Mouse (Mus musculus) gastrocnemius, postnatal 4 days (tissue): ENCODE measurements at regions not wholly inside any gene's neighbourhood (a gene's known extent, or its start where the extent isn't known, plus 50 kb on each side); places are given as distances from the start of the nearest gene placed in this dataset.

ENCODE experiments used
- DNase-seq, 2 experiments: peaks; one replicate each; pipeline ENCODE4 v3.0.0; 2021 to 2022; ENCODE audit warnings: low spot score in 2 of 2, mixed read lengths in 2 of 2

DNA sequence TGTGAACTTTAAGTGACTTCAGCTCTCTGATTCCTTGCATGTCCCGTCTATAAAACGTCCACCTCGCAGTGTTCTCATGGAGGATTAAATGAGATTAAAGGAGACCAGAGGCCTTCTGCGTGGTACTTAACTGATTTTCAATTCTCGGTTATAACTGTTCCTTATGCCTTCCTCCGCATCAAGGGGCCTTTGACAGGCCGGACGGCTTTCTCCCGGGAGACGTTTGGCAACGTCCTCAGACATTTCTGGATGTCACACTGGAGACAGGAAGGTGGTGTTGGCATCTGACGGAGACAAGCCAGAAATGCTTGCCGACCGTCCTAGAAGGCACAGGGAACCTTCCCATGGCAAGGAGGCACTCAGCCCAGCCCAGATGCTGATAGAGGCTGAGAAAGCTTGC lies 532.2 kb upstream of the Tbx3 start:
- DNase-seq: no peak

DNA sequence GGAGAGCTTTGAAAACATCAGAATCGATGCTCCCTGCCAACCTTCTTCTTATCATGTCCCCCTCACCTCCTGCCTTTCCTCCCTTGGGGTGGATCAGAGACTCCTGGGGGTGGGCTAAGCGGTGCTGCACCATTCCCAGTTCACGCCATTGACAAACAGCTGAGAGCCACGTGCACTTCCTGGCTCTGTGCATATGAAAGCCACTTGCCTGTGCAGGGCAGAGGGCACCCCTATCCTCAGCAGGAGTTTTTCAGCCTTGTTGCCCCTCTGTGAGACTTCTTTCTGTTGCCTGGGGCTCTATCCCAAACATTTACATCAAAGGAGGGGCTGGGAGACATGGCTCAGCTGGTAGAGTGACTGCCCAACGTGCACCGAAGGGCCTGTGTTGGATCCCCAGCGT lies 531.1 kb upstream of the Tbx3 start:
- no peak for DNase-seq

DNA sequence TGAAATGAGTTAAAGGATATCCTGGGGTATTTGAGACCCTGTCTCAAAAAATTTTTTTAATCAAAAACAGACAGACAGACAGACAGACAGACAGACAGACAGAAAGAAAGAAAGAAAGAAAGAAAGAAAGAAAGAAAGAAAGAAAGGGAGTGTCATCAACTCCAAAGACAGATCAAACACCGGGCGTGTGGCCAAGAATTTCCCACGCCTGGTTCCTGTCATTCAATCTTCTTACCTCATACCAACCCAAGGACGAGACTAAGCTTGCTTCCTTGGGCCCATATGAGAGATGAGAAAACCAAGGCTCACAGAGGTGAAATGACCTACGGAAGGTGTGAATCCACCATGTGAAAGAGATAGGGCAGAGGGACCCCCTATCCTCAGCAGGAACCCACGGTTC lies 530.7 kb upstream of the Tbx3 start:
- no peak for DNase-seq

DNA sequence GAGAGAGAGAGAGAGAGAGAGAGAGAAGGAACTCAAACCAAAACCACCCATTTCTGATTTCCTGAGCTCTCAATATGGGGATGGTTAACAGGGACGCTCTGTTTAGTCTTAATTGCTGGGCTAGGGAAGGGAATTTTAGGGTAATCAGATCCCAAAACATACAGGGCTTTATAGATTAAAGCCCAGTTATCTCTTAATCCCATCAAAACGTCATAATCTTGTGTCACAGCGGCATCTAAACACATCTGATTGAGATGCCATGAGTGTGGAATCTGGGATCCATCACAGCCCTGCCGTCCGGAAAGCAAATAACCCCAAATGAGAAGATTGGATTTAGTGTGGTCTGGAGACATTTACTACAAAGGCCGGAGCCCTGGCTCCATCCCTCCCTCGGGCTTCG lies 527.1 kb upstream of the Tbx3 start:
- DNase-seq: no peak

DNA sequence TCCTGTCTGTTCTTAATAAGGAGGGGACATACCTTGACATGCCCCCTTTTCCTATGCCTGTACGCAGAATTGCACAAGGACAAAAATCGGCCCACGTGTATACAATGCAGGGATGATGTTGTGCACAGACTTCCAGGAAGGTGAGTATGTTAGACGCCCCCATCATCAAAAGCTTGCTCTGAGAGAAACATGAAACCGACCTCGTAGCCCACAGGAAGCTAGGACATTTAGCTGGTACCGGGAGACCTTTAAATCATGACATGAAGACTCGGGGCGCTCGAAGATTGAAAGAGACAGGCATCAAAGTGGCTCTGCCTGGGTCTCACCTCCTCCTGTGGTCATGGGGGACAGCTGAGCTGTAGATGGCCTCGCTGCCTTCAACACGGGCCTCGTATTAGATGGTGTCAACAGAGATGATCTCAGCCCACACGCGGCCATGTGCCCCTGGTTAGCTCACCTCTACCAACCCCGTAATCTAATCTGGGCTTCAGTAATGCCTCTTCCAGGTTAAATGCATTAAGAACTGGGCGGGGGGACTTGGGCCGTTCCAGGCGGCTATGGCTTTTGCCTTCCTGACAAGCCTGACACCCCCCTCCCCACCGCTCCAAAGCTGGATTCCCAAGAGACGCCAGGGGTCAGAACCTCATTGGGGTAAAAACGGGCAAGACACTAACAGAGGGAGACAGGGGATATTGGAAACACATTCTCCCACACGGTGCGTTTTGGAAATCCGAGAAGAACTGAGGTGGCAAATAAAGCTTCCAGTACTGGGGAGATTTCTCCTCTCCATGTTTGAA lies 520.9 kb upstream of the Tbx3 start:
- DNase-seq: no peak

DNA sequence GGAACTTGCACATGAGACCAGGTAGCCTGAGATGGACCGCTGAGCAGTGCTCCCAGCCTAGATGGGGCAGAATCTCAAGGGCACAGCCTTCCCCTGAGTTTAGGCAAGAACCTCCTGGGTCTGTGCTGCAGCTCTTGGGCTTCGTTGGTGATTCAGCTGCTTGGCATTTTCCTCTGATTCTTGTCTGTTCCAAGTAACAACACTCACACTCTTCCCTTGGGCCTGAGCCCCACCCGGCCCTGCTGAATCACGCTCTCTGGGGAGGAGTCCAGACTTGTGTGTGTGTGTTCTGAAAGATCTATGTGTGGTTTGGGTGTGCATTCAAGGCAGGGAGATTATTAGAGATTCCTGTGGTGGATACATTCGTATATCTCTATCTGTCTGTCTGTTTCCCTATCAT lies 517.4 kb upstream of the Tbx3 start:
- DNase-seq: no peak

DNA sequence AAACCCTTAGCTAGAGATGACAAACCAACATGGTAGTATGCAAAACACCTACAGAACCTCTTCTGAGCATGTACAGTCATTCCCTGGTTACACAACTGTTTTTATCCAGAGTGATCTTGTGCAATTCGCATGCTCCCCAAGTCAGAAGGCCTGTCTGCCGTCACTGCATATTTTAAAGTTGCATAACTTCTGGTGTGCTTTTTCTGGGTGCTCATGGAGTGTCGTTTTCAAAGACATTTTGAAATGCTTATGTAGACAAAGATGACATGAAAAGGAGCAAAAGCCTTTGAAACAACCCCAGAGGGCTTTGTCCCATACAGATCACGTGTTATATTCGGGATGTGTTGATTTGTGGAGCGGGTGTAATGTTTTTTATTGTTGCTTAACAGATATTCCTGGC lies 513.8 kb upstream of the Tbx3 start:
- no peak for DNase-seq

DNA sequence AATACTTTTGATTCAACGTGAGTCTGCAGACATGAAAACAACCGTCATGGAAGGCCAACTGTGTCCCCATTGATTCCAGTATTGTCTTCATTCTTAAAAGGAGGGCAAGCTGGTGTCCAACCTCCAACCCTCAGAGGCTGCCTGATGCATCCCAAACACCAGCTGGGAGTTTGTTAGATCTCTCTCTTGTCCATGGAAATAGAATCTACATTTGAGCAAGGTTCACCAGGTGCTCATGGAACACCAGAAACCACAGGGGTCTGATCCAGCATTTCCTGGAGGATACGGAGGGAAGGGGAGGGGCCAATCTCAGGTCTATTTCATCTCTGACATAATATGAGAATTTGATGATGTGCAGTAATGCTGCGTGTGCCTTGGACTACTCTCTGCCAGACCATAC lies 512.3 kb upstream of the Tbx3 start:
- no peak for DNase-seq

DNA sequence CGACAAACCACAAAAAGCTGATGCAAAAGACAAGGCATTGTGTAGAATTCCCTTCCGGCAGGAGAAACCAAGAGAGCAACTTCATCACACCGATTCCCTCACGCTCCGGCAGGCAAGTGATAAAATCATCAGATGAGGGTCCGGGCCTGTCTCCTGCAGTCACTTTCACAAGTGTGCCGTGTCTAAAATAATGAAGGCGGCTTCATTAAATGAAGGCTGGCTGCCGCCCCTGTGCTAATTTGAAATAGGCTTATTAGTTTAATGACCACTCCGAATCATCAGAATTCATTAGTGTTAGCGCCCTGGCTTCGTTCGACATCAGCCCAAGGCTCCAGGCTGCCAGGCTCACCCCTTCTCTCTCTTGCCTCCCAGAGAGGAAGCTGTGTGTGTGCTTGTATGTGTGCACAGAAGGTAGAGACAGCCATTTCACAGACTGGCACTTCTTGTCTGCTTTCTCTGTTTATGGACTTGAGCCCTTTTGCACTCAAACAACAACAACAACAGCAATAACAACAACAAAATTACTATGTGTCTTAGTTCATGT lies 508.3 kb upstream of the Tbx3 start:
- DNase-seq: no peak

DNA sequence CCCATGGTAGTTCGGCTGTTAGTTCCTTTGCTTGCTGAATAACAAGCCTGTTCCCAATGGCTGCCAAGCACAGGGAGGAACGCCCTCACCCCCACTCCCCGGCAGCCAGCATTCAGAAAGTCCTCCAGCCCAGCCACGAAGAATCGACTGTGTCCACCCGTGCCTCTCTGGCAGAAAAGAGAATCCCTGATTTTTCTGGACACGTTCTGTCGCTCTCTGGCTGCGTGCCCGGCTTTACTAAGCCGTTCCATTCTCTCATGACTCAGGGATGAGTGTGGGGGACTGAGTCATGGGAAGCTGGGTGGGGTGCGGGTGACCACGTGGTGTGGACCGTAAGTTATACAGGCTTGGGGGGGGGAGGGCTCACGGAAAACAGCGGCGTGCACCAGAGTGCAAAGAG lies 502.8 kb upstream of the Tbx3 start:
- peak; percentile 83 to 91 for DNase-seq

DNA sequence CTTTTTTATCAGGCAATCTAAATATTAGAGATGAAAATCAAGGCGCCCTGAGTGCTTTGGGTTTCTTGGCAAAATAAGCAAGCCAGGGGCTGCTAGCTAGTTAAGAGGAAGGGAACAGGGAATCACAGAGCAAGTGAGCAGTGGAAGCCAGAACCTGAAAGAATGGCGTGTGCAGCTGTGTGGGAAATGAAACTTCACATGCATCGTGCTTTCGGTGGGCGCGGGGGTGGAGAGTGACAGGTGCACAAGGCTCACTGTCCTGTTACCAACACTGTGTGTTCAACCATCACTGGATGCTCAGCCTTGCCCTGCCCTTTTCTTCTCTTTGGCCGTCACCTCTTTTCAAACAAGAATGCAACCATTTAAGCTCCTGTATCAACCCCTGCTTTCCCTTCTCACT lies 501.2 kb upstream of the Tbx3 start:
- DNase-seq: no peak

DNA sequence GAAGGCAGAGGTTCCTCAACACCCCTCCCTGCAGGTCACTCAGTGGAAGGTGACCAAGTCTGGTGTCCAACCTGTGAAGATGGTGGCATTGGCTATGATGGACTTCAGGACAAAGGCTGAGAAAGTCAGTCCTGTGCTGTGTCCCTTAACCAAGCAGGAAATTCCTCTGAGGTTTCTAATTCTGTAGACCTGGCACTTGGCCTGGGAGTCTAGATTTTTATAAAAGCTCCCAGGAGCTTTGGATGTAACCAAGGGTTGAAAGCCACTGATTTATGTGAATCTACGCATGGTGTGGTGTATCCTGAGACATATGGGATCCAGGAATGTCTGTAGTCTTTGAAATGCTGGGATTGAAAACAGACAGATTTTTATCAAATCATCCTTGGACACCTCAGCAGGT lies 498.8 kb upstream of the Tbx3 start:
- no peak for DNase-seq

DNA sequence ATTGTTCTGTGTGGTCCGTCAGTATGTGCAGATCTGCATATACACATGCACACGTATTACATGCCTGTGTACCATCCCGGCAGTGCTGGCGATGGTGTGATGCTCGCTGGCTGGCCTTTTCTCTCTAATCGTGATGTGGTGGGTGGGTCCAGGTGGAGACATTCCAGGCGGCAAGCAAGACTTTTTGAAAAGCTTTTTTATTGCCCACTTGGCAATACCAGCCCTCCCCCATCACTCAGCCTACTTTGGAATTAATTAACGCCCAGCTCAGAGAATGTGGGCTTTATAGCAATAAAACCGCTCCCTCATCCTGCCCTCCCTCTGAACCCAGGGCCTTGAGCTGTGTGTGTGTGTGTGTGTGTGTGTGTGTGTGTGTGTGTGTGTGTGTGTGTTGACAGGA lies 491.7 kb upstream of the Tbx3 start:
- no peak for DNase-seq

DNA sequence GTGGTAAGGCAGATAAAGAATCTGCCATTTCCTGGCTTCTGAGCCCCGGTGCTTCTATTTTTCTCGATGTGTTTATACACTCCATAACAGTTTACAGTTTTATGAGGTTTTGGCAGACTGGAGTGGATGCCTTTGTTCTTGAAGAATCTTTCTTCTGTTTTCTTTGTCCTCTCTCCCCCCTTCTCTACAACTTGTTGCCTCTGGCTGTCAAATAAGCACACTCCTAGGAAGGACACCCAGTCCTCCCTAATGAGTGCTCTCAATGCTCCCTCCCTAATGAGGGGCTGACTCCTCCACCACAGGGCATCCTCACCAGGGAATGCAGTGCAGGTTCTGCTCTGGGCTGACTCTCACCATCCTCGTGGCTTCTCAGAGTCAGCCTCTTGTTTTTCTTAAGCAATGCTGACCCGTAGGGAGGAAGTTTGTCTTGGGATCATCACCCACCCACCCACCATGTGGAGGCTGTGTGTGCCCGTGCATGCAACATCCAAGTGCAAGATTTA lies 486.9 kb upstream of the Tbx3 start:
- no peak for DNase-seq

DNA sequence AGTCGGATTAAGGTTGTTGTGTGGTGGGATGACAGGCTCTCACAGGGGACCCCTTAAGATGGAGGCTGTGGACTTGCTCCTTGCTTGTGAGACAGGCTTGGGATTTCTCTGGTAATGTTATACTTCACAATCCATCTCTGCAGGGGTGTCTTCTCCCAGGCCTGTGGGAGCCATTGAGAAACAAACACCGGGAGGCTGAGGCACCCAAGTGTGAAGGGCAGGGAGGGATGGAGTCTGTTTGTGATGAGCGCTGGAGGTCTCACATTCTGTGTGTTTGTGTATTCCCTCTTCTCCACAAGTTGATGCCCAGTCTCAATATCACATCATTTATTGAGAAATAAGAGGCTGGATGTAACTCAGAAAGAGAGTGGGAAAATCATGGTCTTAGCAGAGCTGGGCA lies 483.9 kb upstream of the Tbx3 start:
- DNase-seq: no peak

DNA sequence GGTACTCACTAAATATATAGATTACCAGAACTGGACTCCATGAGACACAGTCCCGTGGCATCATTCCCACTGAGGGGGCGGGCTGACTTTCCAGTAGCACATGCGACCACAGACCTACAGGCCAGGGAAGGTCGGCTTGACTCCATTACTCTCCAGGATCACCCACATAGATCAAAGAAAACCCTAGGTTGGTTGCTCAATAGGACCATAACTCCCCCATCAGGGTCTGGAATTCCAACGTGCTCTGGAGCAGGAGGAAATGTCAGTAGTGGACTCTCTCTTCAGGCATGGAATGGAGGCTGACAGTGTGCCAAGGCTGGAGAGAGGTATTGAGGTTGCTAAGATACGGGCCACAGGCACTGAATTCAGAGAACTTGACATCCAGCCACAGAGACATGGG lies 482.0 kb upstream of the Tbx3 start:
- DNase-seq: no peak

DNA sequence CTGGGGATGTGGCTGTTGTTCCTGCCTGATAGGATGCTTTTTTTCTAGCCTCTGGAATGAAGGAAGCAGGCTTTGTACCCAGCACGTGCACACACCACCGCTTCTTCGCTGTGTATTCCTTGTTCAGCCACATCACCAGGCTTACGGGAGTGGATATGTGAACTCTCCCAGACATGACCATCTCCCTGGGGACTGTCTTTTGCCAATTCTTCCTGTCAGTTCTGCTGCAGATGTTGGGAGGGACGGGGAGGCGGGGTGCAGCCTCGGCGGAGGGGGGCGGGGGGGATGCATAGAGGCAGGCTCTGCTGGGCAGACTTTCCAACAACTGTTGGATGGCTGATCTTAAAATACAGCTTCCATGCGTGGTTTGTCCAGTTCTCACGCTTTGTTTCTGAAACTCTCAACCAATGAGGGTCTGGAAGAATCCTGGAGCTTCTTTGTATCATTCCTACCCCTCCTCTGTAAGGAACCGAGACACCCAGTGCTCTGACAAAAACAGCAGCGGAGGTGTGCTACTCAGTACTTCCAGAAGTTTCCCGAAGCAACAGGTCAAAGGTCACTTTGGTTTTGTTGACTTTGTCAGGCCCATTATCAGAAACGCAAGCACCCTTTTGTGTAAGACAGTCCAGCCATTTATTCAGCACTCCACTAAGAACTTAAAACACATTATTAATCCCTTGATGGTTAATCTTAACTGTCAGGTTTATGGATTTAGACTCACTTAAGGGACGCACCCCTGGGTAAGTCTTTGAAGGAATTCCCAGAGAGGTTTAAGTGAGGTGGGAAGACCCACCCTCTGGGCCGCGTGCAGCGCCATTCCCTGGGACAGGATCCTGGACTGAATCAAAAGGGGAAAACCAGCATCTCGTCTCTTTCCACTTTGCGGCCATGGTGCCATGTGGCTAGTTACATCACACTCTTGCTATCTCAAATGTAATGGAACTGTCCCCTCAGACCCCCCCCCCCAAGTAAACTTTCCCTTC lies 476.5 kb upstream of the Tbx3 start:
- DNase-seq: peak; percentile 46 to 69

DNA sequence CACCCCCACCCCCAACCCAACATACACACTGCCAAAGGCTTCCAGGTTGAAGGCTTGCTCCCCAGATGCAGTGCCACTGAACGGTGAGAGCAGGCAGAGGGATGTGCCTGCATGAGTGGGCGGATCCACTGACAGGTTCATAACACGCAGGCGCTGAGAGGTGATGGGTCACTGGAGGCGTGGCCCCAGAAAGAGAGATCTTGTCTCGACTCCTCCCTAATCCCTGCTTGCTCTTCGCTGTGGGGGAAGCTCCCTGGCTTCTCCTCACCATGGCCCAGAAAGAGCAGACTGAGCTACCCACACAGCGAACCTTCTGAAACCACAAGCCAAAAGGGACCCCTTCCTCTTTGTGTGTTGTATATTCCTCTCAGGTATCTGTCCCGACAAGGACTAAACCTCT lies 470.6 kb upstream of the Tbx3 start:
- DNase-seq: no peak

DNA sequence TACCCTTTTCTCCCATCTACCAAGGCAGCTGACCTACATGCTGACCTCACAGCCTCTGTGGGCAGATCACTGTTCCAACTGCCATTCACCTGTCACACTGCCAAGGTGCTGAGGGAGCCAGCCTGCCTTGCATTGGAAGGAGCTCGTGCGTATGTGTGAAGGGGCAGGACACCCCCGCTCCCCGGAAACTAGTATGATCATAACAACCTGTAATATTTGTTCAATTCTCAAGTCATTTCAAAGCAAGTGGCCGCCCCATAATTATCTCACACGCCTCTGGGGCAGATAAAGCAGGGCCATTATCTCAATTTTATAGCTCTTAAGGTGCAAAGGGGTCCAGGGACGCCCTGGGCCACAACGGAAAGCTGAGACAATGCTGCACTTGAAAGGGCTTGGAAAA lies 469.2 kb upstream of the Tbx3 start:
- no peak for DNase-seq

DNA sequence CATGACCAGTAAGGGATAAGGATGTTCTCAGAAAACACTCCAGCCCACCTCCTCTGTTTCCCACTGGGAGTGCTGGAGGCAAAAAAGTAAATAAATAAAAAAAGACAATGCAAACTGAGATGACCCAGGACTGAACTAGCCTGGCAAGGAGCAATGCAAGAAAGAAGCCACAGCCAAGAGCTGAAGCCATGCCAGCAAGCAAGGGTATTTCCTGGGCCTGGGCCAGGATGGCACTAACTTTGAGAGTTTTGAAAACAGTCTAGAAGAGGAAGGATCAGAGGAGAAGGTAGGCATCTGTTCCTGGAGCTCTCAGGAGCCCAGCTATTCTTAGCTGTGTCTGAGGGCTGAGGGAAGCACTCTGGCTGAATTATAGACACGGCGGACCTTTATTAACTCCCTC lies 465.7 kb upstream of the Tbx3 start:
- DNase-seq: no peak

DNA sequence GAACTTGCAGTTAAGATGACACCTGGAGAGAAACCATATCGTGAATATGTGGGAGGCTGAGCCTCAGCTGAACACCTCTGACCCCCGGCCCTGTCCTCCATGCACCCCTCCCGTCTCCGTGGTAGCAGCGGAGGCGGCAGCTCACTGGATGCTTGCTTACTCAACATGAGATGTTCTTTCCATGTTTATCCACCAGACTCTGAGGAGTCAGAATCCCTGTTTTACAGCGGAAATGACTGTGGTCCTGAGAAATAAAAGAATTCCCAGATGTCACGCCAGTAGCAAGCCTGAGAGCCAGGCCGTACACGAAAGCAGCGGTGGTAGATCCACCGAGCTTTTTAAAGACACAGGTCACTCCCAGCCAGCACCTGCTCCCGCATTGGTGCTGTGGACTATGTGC lies 462.4 kb upstream of the Tbx3 start:
- DNase-seq: no peak

DNA sequence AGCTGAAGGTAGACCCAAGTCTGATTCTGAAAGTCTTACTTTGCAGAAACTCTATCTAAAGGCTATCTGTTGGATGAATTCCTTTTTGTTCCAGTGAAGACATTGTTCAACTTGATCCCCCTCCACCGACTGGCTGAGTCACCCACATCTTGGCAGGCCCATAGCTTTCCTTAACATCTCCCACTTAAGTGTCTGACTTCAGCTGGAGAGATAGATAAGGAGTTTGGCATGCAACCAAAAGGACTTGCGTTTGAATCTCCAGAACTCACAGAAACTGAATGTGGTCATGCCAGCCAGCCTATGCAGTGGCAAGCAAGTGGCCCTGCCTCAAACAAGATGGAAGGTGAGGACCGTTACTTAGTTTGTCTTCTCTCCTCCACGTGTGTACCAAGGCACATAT lies 457.3 kb upstream of the Tbx3 start:
- no peak for DNase-seq
